Mouse (Mus musculus) heart, adult 9 months (tissue): Measurements from ENCODE around the gene Itpr2.

Experiments used
- DNase-seq, 2 experiments: peaks; one replicate each; pipeline ENCODE4 v3.0.0; 2022; ENCODE audit warnings: low spot score in 2 of 2

Gene Itpr2

DNA sequence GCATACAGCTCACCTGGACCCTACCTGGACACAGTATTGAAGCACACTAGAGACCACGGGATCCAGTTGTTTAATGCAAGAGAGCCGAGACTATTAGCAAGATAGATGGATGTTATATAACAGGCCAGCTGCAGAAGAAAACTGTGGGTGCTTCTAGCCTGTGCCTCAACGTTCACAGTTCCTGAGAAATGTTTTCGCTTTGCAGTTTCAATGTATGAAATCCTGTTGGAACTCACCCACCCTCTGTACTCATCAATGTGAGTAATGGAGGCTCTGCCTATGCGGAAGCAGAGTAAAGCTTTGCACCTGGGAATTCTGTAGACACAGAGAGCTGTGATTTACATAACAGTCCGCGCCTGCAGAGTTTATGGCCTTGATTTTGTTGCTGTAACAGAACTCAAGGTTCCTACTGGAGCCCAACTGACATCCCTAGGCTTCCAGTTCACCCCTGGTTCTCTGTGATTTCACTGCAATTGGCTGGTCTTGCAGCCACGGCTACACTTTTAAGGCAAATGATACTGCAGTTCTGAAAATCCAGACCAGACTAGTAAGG lies 344.0 kb downstream of the Itpr2 start:
- DNase-seq: no peak

- DNase-seq: no peak
These were observed 344.9 kb downstream of the Itpr2 start for GRCm38 (mm10) chr6:146157099-146157498.

- no peak for DNase-seq
These were observed 345.5 kb downstream of the Itpr2 start for GRCm38 (mm10) chr6:146156536-146156935.

- DNase-seq: no peak
These were observed 346.8 kb downstream of the Itpr2 start for GRCm38 (mm10) chr6:146155156-146155734.

DNA sequence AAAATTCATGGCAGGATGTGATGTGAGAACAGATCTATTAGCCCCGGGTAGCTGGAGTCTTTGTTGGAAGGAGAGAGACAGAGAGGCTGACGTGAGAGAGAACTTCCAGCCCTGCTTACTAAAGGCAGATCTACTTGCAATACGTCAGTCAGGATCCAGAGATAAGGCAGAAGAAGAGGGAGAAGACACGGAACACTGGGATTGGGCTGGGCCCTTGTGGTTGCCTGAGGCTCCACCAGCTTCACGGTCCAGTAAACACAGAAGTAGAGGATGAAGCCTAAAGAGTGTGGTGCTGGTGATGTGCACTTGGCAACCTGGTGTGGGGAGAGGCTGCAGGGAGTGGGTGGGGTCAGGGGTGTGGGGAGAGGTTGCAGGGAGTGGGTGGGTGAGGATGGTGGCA lies 349.2 kb downstream of the Itpr2 start:
- DNase-seq: no peak

DNA sequence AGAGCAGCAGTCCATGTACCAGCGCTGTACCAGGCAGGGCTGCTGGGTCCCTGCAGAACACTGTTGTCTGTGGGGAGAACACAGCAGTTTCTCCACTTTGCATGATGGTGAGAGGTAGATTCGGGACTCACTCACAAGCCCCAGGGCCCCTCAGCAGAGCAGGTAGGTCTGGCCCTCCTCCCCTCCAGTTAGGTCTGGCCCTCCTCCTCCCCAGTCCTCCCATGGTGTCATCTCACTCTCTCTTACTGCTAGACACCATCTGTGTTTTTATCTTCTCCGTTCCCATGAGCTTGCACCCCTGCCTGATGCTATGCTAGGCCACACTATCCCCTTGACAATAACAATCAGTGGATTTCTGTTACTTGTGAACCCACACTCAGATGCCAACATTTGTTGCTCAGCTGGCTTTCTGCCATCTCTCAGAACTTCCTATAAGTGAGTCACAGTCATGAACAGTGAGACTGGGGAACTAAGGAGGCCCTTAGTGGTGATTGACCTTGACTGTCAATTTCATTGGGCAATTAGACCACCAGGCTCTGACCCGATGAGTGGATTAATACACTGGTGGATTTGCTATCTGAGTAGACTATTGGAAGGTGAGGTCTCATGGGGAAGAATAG lies 360.9 kb downstream of the Itpr2 start:
- no peak for DNase-seq

- DNase-seq: no peak
These were observed 361.9 kb downstream of the Itpr2 start for GRCm38 (mm10) chr6:146140171-146140570.

- no peak for DNase-seq
These were observed 365.4 kb downstream of the Itpr2 start for GRCm38 (mm10) chr6:146136646-146137045.

DNA sequence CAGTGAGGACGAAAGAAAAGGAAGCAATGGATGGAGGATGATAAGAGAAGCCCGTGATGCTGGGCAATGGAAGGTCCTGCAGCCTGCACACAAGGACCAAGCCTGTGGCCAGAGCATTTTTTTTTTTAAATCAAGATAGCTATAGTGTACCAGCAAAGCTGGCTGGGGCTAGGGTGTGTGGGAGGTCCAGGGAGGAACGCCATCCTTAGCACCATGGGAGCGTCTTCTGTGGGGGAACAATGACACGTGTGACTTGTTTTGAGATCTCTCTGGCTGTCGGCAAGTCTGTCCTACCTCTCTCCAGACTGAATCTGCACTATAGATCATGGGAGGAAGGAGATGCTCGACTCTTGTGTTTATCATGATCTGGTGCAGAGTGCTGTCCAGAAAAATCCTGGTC lies 365.8 kb downstream of the Itpr2 start:
- DNase-seq: no peak

- DNase-seq: no peak
These were observed 366.7 kb downstream of the Itpr2 start for GRCm38 (mm10) chr6:146135291-146135690.

- no peak for DNase-seq
These were observed 368.1 kb downstream of the Itpr2 start for GRCm38 (mm10) chr6:146133921-146134320.

DNA sequence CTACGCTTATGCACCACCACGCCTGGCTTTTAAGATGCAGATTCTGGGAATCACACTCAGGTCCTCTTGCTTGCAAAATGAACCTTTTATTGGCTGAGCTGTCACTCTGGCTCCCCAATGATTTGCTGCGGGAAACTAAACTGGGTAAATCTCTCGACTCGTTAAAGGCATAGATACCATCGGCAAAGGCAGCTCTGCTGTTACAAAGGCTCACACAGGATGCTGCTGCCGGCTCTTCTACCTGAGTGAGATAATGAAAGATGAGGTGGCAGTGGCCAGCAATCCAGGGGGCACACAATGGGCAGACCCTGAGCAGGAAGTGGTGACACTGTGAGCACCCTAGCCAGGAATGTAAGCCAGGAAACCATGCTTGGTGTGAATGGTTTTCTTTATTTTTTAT lies 373.0 kb downstream of the Itpr2 start:
- no peak for DNase-seq

DNA sequence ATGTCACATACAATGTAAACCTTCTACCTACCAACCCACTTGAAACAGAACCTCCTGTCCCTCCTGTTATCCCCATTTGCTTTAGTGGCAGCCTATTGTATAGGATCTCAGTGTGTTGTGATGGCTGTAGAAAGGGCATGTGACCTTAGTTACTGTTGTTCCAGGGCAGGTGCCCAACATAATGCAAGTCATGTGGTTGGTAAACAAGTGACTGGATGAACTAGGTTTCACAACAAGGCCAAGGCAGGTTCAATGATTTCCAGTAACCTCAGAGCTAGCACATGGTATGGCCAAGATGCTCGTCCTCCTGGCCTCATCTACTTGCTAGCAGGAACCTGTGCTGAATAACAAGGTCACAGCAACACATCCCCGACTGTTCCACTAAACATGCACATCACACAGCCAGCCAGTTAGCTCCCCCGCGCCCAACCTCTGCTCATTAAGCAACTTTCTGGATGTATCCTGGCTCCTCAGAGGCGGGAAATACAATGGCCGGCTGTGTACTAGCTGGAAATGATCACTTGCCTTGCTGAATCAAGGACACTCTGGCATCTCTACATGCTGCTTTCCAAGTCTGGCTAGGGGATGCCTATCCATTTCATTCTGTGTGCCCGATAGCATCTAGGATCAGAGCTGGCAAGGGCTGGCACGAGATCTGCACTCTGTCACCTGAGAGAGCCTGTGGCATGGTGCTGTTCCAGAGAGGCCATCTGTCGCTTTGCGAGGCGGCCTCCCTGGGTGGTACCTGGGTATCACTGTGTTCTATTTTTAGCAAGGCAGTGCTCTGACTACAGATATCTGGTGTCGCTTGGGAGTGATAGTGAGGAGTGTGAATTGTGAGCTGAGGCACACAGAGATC lies 375.0 kb downstream of the Itpr2 start:
- peak; percentile 28 to 34 for DNase-seq

DNA sequence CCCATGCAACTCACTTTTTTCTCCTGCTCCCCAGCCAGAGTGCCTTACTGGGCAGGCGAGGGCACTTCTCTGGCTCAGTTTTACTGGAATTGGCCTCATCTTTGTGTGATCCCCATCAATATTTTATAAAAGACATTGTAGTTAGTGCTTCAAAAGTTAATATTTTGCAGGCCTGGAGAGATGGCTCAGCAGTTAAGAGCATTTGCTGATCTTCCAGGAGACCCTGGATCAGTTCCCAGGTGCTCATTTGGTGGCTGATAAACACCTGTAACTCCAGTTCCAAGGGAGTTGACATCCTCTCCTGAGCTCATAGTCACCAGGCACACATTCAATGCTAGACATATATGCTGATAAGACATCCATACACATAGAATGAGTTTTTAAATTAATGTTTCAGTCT lies 376.4 kb downstream of the Itpr2 start:
- DNase-seq: no peak

DNA sequence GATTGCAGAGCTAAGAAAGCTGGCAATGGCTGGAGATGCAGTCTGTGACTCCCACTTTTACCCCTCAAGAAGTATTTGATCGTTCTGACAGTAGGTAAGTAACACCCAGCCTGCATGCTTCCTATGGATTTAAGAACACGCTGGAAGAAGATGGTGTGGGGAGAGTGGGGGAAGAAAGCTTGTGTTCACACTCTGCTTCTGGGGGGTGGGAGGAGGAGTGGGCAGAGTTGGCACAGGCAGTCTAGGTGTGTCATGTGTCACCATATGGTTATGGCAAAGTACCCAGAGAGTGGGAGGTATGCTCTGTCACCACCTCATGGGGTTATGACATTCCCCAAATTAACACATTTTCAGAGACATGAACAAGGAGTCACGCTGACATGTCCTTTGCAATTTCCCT lies 377.5 kb downstream of the Itpr2 start:
- no peak for DNase-seq

DNA sequence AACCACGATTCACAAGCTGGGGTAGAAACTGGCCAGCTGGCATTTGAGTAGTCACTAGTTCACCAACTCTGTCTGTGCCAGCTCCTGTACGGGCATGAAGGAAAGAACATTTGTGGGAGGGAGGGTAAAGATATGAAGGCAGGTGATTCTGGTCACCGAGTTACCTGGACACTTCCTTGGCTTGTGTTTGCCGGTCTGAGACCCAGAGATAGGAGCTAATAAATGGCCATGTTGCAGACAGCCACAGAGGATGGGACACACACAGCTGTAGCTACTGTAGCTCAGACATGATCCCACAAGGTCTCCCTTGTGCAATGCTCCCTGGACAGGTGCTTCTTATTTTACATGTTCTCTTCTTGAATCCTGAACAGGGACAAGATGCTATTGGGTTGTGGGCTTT lies 378.4 kb downstream of the Itpr2 start:
- DNase-seq: no peak

DNA sequence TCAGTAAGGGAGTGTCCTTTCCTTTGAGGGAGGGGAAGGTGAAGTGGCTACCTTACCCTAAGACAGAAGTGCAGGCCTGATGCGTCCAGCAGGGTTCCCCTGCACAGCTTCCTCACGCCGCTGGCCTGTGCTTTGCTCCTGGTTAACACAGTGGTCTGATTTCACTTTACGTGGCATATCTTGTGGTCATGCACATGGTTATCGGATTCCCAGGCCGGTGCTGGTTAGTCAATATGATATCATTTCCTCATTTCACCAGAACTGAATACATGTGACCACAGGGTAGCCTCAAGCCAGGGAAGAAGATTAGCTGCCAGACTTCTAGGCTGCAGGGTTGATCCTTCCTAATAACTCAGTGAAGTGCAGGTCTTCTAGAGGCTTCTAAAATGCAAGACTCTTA lies 381.9 kb downstream of the Itpr2 start:
- peak in 1 of 2 experiments; percentile 15 for DNase-seq

DNA sequence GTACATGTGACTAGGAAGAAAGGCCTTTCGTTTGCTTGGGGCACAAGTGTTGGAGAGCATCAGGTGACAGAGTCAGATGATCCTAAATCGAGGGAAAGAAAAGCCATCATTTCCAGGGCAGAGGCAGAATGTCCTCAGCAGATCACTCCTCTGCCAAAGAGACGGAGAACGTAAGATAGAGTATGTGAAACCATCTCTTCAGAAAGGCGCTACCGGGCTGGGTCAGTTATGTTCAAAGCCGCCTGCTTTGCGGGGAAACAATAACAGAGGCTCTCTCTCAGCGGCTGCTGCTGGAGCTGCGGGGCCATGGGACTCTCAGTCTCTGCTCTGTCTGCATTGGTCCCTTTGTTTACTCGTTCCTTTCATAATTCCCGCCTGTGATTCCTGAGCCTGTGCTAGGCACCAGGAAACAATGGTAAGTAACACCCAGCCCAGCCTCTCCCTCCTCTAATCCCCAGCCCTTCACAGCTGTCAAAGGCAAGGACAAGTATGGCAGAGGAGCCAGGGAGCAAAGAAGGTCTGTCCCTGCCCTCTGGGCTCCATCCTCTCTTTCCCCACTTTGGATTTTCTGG lies 387.2 kb downstream of the Itpr2 start:
- no peak for DNase-seq

DNA sequence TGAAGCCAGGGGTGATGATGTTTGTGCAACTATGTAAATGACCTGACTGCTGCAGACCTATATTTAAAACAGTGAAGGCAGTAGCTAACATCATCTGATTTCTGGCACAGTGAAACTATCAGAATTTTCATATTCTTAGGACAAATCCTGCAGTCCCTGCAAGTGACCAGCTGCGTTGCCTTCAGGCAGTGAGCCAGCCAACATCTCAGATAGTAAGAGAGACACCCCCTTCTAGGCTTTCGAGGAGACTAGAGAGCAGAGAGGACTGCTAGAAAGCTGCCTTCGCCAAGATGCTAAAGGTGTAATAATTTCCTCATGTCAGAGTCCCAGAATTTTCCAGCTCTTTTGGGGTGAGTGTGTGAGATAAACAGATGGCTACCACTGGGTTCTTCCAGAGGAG lies 388.0 kb downstream of the Itpr2 start:
- no peak for DNase-seq

DNA sequence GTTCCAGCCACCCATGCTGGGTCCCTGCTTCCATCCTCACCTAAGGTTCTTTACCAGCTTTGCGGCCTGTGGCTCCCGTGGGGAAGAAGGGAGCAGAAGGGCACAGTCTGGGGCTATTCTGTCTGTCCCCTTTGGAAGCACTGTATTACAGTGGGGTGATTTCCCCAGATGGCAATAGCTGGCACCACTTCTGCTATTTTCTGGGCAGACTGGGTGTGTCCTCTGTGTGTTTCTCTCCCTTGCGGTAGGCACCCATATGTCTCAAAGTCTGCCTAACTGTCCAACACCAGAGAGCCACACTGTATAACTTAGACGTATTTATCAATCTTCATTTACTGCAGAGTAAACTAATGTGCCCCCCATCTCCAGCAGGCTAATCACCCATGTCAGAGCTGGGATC lies 388.9 kb downstream of the Itpr2 start:
- DNase-seq: peak in 1 of 2 experiments; percentile 24

DNA sequence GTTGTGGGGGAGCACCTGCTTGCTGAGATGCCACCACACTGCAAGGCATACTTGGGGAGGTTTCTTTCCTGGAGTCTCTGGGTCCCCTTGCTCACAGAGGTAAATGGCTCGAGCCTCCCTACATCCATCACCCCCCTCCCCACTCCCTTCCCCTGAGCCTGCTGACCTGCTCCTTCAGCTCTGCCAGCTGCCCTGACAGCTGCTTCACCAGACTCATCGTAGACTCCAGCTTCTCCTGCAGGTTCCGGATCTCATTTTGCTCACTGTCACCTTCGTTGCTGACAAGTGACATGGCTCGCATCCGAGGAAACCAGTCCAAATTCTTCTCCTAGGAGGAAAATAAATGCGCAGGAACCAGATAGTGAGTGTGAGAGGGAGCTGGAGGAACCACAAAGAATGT lies 389.8 kb downstream of the Itpr2 start:
- DNase-seq: no peak

DNA sequence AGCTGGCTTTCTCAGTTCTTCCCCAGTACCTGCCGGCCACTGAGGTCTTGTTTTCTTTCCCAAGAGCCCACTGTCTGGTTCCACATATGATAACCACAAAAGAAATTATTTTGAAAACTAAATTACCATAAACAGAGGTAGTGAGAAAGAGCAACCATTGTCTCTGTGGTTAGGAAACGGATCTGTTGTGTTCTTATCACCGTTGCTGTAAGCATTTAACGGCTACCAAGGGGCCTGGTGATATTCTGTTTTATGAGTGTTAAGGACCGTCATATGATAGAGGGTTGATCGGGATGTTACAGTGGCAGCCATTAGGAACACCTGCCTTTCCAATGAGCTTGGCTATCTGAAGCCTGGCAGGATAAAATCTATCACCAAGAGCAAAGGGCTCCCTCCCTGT lies 390.2 kb downstream of the Itpr2 start:
- DNase-seq: no peak
